Mouse (Mus musculus) MEL (cell line): ENCODE measurements around the gene Gng7. TPM values are rescaled to one million over a fixed set of nuclear protein-coding genes. Genes with fewer than 3 reads are reported as not detected.

ENCODE experiments used
- DNase-seq: peaks from one replicate; pipeline ENCODE4 v3.0.0; 2011; ENCODE audit warnings: low read depth, low spot score
- H3K27ac ChIP-seq: 2 replicates; pipeline ENCODE4 v1.5.1; 2012; ENCODE audit warnings: low read depth, mild to moderate bottlenecking, control low read depth, low read length, moderate library complexity; ENCODE audit not compliant: control insufficient read depth
- H3K27me3 ChIP-seq, 2 experiments: fragments of 150-350 bp in 1 of 2; sonication (generic) in 1 of 2; 2 replicates each; pipeline ENCODE4 v1.6.1; 2012; ENCODE audit warnings: low read length in 2 of 2, mild to moderate bottlenecking in 2 of 2, improper control_type of control experiment in 1 of 2, moderate library complexity in 1 of 2; ENCODE audit not compliant: insufficient read depth in 2 of 2, control insufficient read depth in 1 of 2
- H3K36me3 ChIP-seq, 2 experiments: 2 replicates each; pipeline ENCODE4 v1.6.1; 2012 to 2014; ENCODE audit warnings: low read length in 2 of 2, improper control_type of control experiment in 1 of 2, inconsistent platforms in 1 of 2, mild to moderate bottlenecking in 1 of 2; ENCODE audit not compliant: insufficient read depth in 2 of 2, control insufficient read depth in 1 of 2
- H3K4me1 ChIP-seq, 2 experiments: fragments of 150-350 bp in 1 of 2; sonication (generic) in 1 of 2; 2 replicates each; pipeline ENCODE4 v1.6.1; 2012; ENCODE audit warnings: low read length in 2 of 2, improper control_type of control experiment in 1 of 2, mild to moderate bottlenecking in 1 of 2; ENCODE audit not compliant: insufficient read depth in 2 of 2, control insufficient read depth in 1 of 2
- H3K4me3 ChIP-seq, 2 experiments: fragments of 150-350 bp in 1 of 2; sonication (generic) in 1 of 2; 2 replicates each; pipeline ENCODE4 v1.5.1; 2012; ENCODE audit warnings: low read depth in 2 of 2, low read length in 2 of 2, mild to moderate bottlenecking in 2 of 2, moderate library complexity in 2 of 2, control low read depth in 1 of 2, improper control_type of control experiment in 1 of 2; ENCODE audit not compliant: control insufficient read depth in 1 of 2, insufficient read depth in 1 of 2
- H3K79me2 ChIP-seq: 2 replicates; pipeline ENCODE4 v1.6.1; 2012; ENCODE audit warnings: mild to moderate bottlenecking, low read length, moderate library complexity; ENCODE audit not compliant: control insufficient read depth, poor library complexity, insufficient read depth
- H3K9ac ChIP-seq: 2 replicates; pipeline ENCODE4 v1.6.1; 2012; ENCODE audit warnings: low read depth, mild to moderate bottlenecking, control low read depth, low read length, moderate library complexity; ENCODE audit not compliant: control insufficient read depth, poor library complexity, severe bottlenecking
- H3K9me3 ChIP-seq: fragments of 150-350 bp; sonication (generic); replicated peaks from 2 replicates; pipeline ENCODE4 v1.6.1; 2012; ENCODE audit warnings: mild to moderate bottlenecking, low read length, improper control_type of control experiment, moderate library complexity; ENCODE audit not compliant: insufficient read depth
- BHLHE40 ChIP-seq: IDR thresholded peaks from 2 replicates; pipeline ENCODE4 v1.6.1; 2012; ENCODE audit warnings: low read depth, mild to moderate bottlenecking, inconsistent platforms, low read length, improper control_type of control experiment, borderline replicate concordance
- CHD2 ChIP-seq: IDR thresholded peaks from 2 replicates; pipeline ENCODE4 v1.6.1; 2011; ENCODE audit warnings: low read length, improper control_type of control experiment
- E2F4 ChIP-seq: IDR thresholded peaks from 2 replicates; pipeline ENCODE4 v1.6.1; 2011; ENCODE audit warnings: low read depth, low read length, improper control_type of control experiment, borderline replicate concordance
- ELF1 ChIP-seq: IDR thresholded peaks from 2 replicates; pipeline ENCODE4 v1.6.1; 2014; ENCODE audit warnings: low read depth, mild to moderate bottlenecking, inconsistent platforms, low read length, improper control_type of control experiment, moderate library complexity
- EP300 ChIP-seq, 2 experiments: IDR thresholded peaks; 2 replicates each; pipeline ENCODE4 v1.6.1; 2011; ENCODE audit warnings: improper control_type of control experiment in 2 of 2, low read length in 2 of 2, low read depth in 1 of 2, mild to moderate bottlenecking in 1 of 2
- ETS1 ChIP-seq: IDR thresholded peaks from 2 replicates; pipeline ENCODE4 v1.6.1; 2012; ENCODE audit warnings: low read depth, mild to moderate bottlenecking, inconsistent platforms, low read length, improper control_type of control experiment, moderate library complexity
- GATA1 ChIP-seq: IDR thresholded peaks from 2 replicates; pipeline ENCODE4 v1.6.1; 2011; ENCODE audit warnings: low read depth, low read length, improper control_type of control experiment
- JUND ChIP-seq: IDR thresholded peaks from 2 replicates; pipeline ENCODE4 v1.6.1; 2011; ENCODE audit warnings: low read depth, mild to moderate bottlenecking, improper control_type of control experiment, low read length
- KAT2A ChIP-seq: conservative IDR thresholded peaks from 2 replicates; pipeline ENCODE4 v1.6.1; 2012; ENCODE audit warnings: low read depth, low read length, improper control_type of control experiment, inconsistent platforms
- MAFK ChIP-seq: IDR thresholded peaks from 2 replicates; pipeline ENCODE4 v1.6.1; 2011; ENCODE audit warnings: low read depth, mild to moderate bottlenecking, low read length, improper control_type of control experiment, borderline replicate concordance
- MAX ChIP-seq: IDR thresholded peaks from 2 replicates; pipeline ENCODE4 v1.6.1; 2011; ENCODE audit warnings: low read length, improper control_type of control experiment
- MAZ ChIP-seq: IDR thresholded peaks from 2 replicates; pipeline ENCODE4 v1.6.1; 2012; ENCODE audit warnings: low read depth, mild to moderate bottlenecking, inconsistent platforms, low read length, improper control_type of control experiment
- MEF2A ChIP-seq: IDR thresholded peaks from 2 replicates; pipeline ENCODE4 v1.6.1; 2014; ENCODE audit warnings: low read depth, mild to moderate bottlenecking, inconsistent platforms, low read length, improper control_type of control experiment; ENCODE audit not compliant: poor library complexity, insufficient replicate concordance, severe bottlenecking; ENCODE audit errors: extremely low read depth
- MXI1 ChIP-seq: IDR thresholded peaks from 2 replicates; pipeline ENCODE4 v1.6.1; 2011; ENCODE audit warnings: mild to moderate bottlenecking, low read depth, low read length, improper control_type of control experiment
- MYC ChIP-seq: IDR thresholded peaks from 2 replicates; pipeline ENCODE4 v1.6.1; 2011; ENCODE audit warnings: low read depth, mild to moderate bottlenecking, low read length, improper control_type of control experiment, moderate library complexity
- POLR2A ChIP-seq, 2 experiments: IDR thresholded peaks; 2 replicates each; pipeline ENCODE4 v1.6.1; 2011 to 2012; ENCODE audit warnings: low read length in 2 of 2, mild to moderate bottlenecking in 2 of 2, control low read depth in 1 of 2, improper control_type of control experiment in 1 of 2, low read depth in 1 of 2, moderate library complexity in 1 of 2; ENCODE audit not compliant: control insufficient read depth in 1 of 2, insufficient read depth in 1 of 2, poor library complexity in 1 of 2
- POLR2AphosphoS2 ChIP-seq: IDR thresholded peaks from 2 replicates; pipeline ENCODE4 v1.6.1; 2011; ENCODE audit warnings: low read length, improper control_type of control experiment
- POLR2AphosphoS5 ChIP-seq: IDR thresholded peaks from 2 replicates; pipeline ENCODE4 v1.6.1; 2012; ENCODE audit warnings: low read depth, borderline replicate concordance, mild to moderate bottlenecking, inconsistent platforms, low read length, moderate library complexity, mixed read lengths
- RCOR1 ChIP-seq: IDR thresholded peaks from 2 replicates; pipeline ENCODE4 v1.6.1; 2012; ENCODE audit warnings: low read depth, mild to moderate bottlenecking, inconsistent platforms, low read length, improper control_type of control experiment
- SIN3A ChIP-seq: IDR thresholded peaks from 2 replicates; pipeline ENCODE4 v1.6.1; 2012; ENCODE audit warnings: low read length, improper control_type of control experiment, inconsistent platforms
- TBP ChIP-seq: IDR thresholded peaks from 2 replicates; pipeline ENCODE4 v1.8.0; 2011; ENCODE audit warnings: low read depth, low read length, improper control_type of control experiment
- UBTF ChIP-seq: IDR thresholded peaks from 2 replicates; pipeline ENCODE4 v1.6.1; 2012; ENCODE audit warnings: low read depth, mild to moderate bottlenecking, inconsistent platforms, low read length, improper control_type of control experiment, moderate library complexity, borderline replicate concordance; ENCODE audit not compliant: insufficient read depth
- USF1 ChIP-seq: IDR thresholded peaks from 2 replicates; pipeline ENCODE4 v1.6.1; 2014; ENCODE audit warnings: low read depth, mild to moderate bottlenecking, inconsistent platforms, low read length, improper control_type of control experiment, moderate library complexity
- USF2 ChIP-seq, 2 experiments: IDR thresholded peaks; 2 replicates each; pipeline ENCODE4 v1.6.1; 2011 to 2012; ENCODE audit warnings: improper control_type of control experiment in 2 of 2, low read length in 2 of 2, borderline replicate concordance in 1 of 2, inconsistent platforms in 1 of 2, low read depth in 1 of 2, mild to moderate bottlenecking in 1 of 2; ENCODE audit not compliant: insufficient read depth in 1 of 2
- ZC3H11A ChIP-seq: IDR thresholded peaks from 2 replicates; pipeline ENCODE4 v1.6.1; 2012; ENCODE audit warnings: low read depth, mild to moderate bottlenecking, inconsistent platforms, low read length, improper control_type of control experiment
- ZMIZ1 ChIP-seq: IDR thresholded peaks from 2 replicates; pipeline ENCODE4 v1.6.1; 2012; ENCODE audit warnings: low read depth, mild to moderate bottlenecking, inconsistent platforms, low read length, improper control_type of control experiment, moderate library complexity
- ZNF384 ChIP-seq: IDR thresholded peaks from 2 replicates; pipeline ENCODE4 v1.6.1; 2012; ENCODE audit warnings: low read depth, mild to moderate bottlenecking, inconsistent platforms, low read length, improper control_type of control experiment
- polyA plus RNA-seq, 2 experiments: library from polyadenylated mRNA; stranded (reverse) in 1 of 2; unstranded in 1 of 2; fragments of >175 nt in 1 of 2; fragments of >200 nt in 1 of 2; gene quantifications; 2 replicates each; pipeline versions ENCODE4 v1.2.1 to v1.2.4; 2012; ENCODE audit warnings: low replicate concordance in 2 of 2, low read depth in 1 of 2; ENCODE audit not compliant: insufficient read length in 2 of 2, insufficient read depth in 1 of 2, missing spikeins in 1 of 2
- total RNA-seq: library from RNA; depleted of rRNA; stranded (reverse); fragments of 300-350 nt; gene quantifications from 2 replicates; pipeline ENCODE4 v1.2.3, GENCODE M21; 2012

Gene Gng7
- total and polyA plus RNA-seq, 3 experiments = 1.3 to 6.2 TPM; not detected in 1

- peak; percentile 55 for DNase-seq
- Histone ChIP-seq H3K36me3 (peaks cover 0 to 11% of the 10 kb centered on the region in 2 experiments; a peak in 2 of 4 replicates), H3K4me3 (peak overlapping the region; percentile 54 to 92), H3K9me3 (no peaks in the 10 kb centered on the region), H3K9ac (peak overlapping the region; percentile 65), H3K27me3 (no peaks in the 10 kb centered on the region), H3K79me2 (peaks cover 13% of the 10 kb centered on the region), H3K27ac (peak overlapping the region; percentile 77), H3K4me1 (peaks cover 6 to 36% of the 10 kb centered on the region in 2 experiments)
- TF ChIP-seq ETS1 (no peak), POLR2AphosphoS2 (0 out of 2 replicates have a peak, but pooled peaks have one; percentile 13), MAX (no peak), MEF2A (no peak), SIN3A (no peak), POLR2A (IDR thresholded peaks at IDR 0.05; ENCODE audit: control insufficient read depth in 1 of 2, insufficient read depth in 1 of 2, low read depth in 1 of 2, low read length in 2 of 2, poor library complexity in 1 of 2) (0 out of 4 replicates have a peak, but pooled peaks of 1 of the 2 experiments have one; percentile 0), JUND (no peak), UBTF (no peak), KAT2A (no peak), EP300 (IDR thresholded peaks at IDR 0.05; ENCODE audit: low read depth in 1 of 2, low read length in 2 of 2) (no peak), RCOR1 (no peak), BHLHE40 (no peak), MAFK (no peak), POLR2AphosphoS5 (no peak), GATA1 (no peak), USF2 (IDR thresholded peaks at IDR 0.05; ENCODE audit: borderline replicate concordance in 1 of 2, insufficient read depth in 1 of 2, low read depth in 1 of 2, low read length in 2 of 2) (no peak), CHD2 (no peak)
Measured at GRCm38 (mm10) chr10:80934136-80934985, 80.4 kb downstream of the Gng7 start.

DNA sequence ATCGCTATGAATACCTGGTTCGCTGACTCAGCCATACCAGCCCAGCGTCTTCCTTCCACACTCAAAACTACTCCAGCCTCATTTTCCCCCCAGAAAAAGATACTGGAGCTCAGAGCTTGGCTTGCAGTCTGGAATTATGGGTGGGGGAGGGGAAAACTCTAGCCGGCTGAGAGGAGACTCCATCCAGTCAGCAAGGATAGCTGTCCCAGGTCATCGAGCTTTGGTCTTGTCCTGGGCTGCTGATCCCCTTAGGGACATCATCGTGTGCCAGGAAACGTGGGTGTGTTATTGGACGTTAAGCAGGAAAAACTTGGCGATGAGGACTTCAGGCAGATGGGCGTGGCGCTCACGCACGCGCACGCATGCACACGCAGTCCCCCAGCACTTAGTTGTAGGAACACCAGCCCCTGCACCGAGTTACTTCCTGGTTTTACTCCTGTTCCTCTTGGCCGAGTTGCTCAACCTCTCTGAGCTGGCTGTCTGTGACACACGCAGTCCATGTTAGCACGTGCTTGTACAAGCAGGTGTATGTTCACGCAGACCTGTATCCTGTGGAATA, 81.2 kb downstream of the Gng7 start:
- Histone ChIP-seq H3K36me3 (peaks cover 0 to 11% of the 10 kb centered on the region in 2 experiments; a peak in 2 of 4 replicates), H3K27ac (peak overlapping the region; percentile 77), H3K27me3 (no peaks in the 10 kb centered on the region), H3K4me1 (peaks cover 5 to 32% of the 10 kb centered on the region in 2 experiments), H3K9me3 (no peaks in the 10 kb centered on the region), H3K79me2 (peaks cover 13% of the 10 kb centered on the region), H3K9ac (peak overlapping the region; percentile 77), H3K4me3 (peak overlapping the region; percentile 54 to 92)
- DNase-seq = peak; percentile 95
- TF ChIP-seq ELF1 (peak; percentile 95), MXI1 (peak; percentile 97), POLR2AphosphoS2 (peak; percentile 81), TBP (peak; percentile 69), ZC3H11A (no peak), E2F4 (no peak), MAZ (peak; percentile 70; the same call in 1 of the 2 replicates), ZNF384 (no peak), CHD2 (peak; percentile 53), POLR2AphosphoS5 (0 out of 2 replicates have a peak, but pooled peaks have one; percentile 60), USF1 (peak; percentile 24; the same call in 1 of the 2 replicates), BHLHE40 (peak; percentile 79; the same call in 1 of the 2 replicates), UBTF (no peak), USF2 (IDR thresholded peaks at IDR 0.05; ENCODE audit: borderline replicate concordance in 1 of 2, insufficient read depth in 1 of 2, low read depth in 1 of 2, low read length in 2 of 2) (no peak), MYC (peak; percentile 98), POLR2A (IDR thresholded peaks at IDR 0.05; ENCODE audit: control insufficient read depth in 1 of 2, insufficient read depth in 1 of 2, low read depth in 1 of 2, low read length in 2 of 2, poor library complexity in 1 of 2) (peak in 1 of 2 experiments; percentile 82; a peak in 2 of 4 replicates), ZMIZ1 (peak; percentile 63)
